Mouse (Mus musculus): Measurements from ENCODE around the gene Dhdh.

DNA sequence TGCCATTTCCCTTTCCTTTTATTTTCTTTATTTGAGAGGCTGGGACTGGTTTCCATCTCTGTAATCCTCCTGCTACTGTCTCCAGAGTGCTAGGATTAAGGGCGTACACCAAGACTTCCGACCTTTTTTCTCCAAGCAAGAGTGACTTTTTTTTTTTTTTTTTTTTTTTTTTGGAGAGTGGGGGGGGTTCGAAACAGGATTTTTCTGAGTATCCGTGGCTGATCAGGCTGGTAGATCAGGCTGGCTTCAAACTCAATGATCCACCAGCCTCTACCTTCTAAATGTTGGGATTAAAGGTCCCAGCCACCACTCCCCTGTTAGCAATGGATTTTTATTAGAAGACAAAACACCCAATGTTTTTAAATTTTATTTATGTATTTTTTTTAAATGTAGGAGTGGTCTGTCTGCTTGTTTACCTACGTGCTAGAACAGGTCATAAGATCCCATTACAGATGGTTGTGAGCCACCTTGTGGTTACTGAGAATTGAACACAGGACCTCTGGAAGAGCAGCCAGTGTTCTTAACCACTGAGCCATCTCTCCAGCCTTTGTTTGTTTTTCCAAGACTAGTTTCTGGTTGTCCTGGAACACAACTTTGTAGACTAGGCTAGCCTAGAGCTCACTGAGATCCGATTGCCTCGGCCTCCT lies 38.0 kb upstream of the Dhdh start:
- TF ChIP-seq CTCF (IDR thresholded peaks at IDR 0.05; ENCODE audit: low read depth) (peak; percentile 71), EP300 (IDR thresholded peaks at IDR 0.05; ENCODE audit: low read depth) (peak; percentile 2; the same call in 1 of the 2 replicates)

All from liver, embryonic 14.5 days (tissue).